Comparison of ENCODE assay signal across 13 mouse cellular contexts in genomic region chr15:97762733-97763132, GRCm38 (mm10). TPM values are rescaled to one million over a fixed set of nuclear protein-coding genes. Genes with fewer than 3 reads are reported as not detected.
DNase-seq lines count a peak whose midpoint lies in the region; ATAC-seq and TF ChIP-seq lines count a peak whose summit lies in the region.
"Had no signal": no experiment of that assay in that cellular context is flagged by ENCODE, and none has a peak within 500 bp of the region (broad histone marks: within the 10 kb centered on the region; RNA-seq: fewer than 3 reads in every experiment).

No protein-coding gene starts in this region.

- H3K4me3 ChIP-seq in gastrocnemius, adult 2 months, result peak overlapping the region; percentile 82
- H3K4me3 ChIP-seq in heart, adult 2 months, result peak overlapping the region; percentile 39; the same call in 1 of the 2 replicates
- no peak overlapping the region for H3K4me3 ChIP-seq in kidney, postnatal 0 days (replicated peaks; ENCODE audit: low read depth, low read length)
- H3K4me3 ChIP-seq: embryonic facial prominence, embryonic 12.5 days; hindbrain, embryonic 12.5 days; limb, embryonic 13.5 days had no signal

- intact Hi-C loops in gastrocnemius, adult 2 months (cut with DNase I), result loop anchor here (2.0 kb wide), 1 partner anchor 42 kb away; no protein-coding TSS in a partner anchor
- intact Hi-C loops in heart, adult 2 months (cut with DNase I), result no loop called here

- H3K9ac ChIP-seq in heart, adult 2 months (ENCODE audit: low read depth, low read length), result peak overlapping the region; percentile 44
- 0 out of 2 replicates have a peak overlapping the region, but pooled peaks have one; percentile 6 for H3K9ac ChIP-seq in kidney, postnatal 0 days (ENCODE audit: low read depth, low read length)
- H3K9ac ChIP-seq: embryonic facial prominence, embryonic 12.5 days; hindbrain, embryonic 12.5 days; limb, embryonic 13.5 days had no signal

- H3K27me3 ChIP-seq in heart, adult 2 months (ENCODE audit: control insufficient read depth, insufficient read depth, low read length), result no peaks in the 10 kb centered on the region
- no peaks in the 10 kb centered on the region for H3K27me3 ChIP-seq in kidney, postnatal 0 days (ENCODE audit: insufficient read depth, low read length)

- peak overlapping the region; percentile 90 for H3K27ac ChIP-seq in gastrocnemius, adult 2 months
- H3K27ac ChIP-seq in heart, adult 2 months, result peak overlapping the region; percentile 66
- peak overlapping the region; percentile 36; the same call in 1 of the 2 replicates for H3K27ac ChIP-seq in kidney, postnatal 0 days
- H3K27ac ChIP-seq: embryonic facial prominence, embryonic 12.5 days; hindbrain, embryonic 12.5 days; limb, embryonic 13.5 days had no signal

- TF ChIP-seq EP300 in heart, adult 2 months (IDR thresholded peaks at IDR 0.05; ENCODE audit: insufficient read depth, low read depth, low read length), result peak; percentile 94

- no peaks in the 10 kb centered on the region for H3K36me3 ChIP-seq in heart, adult 2 months (ENCODE audit: control insufficient read depth, insufficient read depth, low read length)
- H3K36me3 ChIP-seq in kidney, postnatal 0 days (ENCODE audit: insufficient read depth, low read length), result peaks cover 20% of the 10 kb centered on the region; the same call in 1 of the 2 replicates
- H3K36me3 ChIP-seq: embryonic facial prominence, embryonic 12.5 days; hindbrain, embryonic 12.5 days had no signal

- TF ChIP-seq CTCF in gastrocnemius, adult 2 months (IDR thresholded peaks at IDR 0.05), result no peak
- no peak for TF ChIP-seq CTCF in heart, adult 2 months (IDR thresholded peaks at IDR 0.05)
- no peak for TF ChIP-seq CTCF in kidney, postnatal 0 days (IDR thresholded peaks at IDR 0.05; ENCODE audit: low read depth)

- WGBS in heart, adult 2 months, result 43% methylated on average over 9 of the region's 9 CpGs
- WGBS in kidney, postnatal 0 days, result 46% methylated on average over 9 of the region's 9 CpGs

- peaks cover 15% of the 10 kb centered on the region for H3K4me1 ChIP-seq in heart, adult 2 months (ENCODE audit: control insufficient read depth, insufficient read depth, low read length)
- peaks cover 24% of the 10 kb centered on the region for H3K4me1 ChIP-seq in kidney, postnatal 0 days (replicated peaks; ENCODE audit: insufficient read depth, low read length)

- peak overlapping the region; percentile 28; the same call in 1 of the 2 replicates for H3K4me2 ChIP-seq in kidney, postnatal 0 days (ENCODE audit: low read length)
- H3K4me2 ChIP-seq: embryonic facial prominence, embryonic 12.5 days; hindbrain, embryonic 12.5 days; limb, embryonic 13.5 days had no signal

- 0 out of 2 replicates have a peak, but pooled peaks cover 2% of the 10 kb centered on the region for H3K79me2 ChIP-seq in heart, adult 2 months (replicated peaks; ENCODE audit: control insufficient read depth, insufficient read depth, low read length)

- DNase-seq in gastrocnemius, adult 2 months, result peak; percentile 70
- no peak for DNase-seq in gastrocnemius, postnatal 4 days (ENCODE audit: low spot score in 2 of 2)
- peak; percentile 73 to 81 for DNase-seq in heart, adult 2 months
- DNase-seq in kidney, postnatal 0 days (ENCODE audit: low spot score), result no peak
- DNase-seq in skeletal muscle tissue, adult 2 months (ENCODE audit: low read depth, low spot score), result peak; percentile 54
- no peak for DNase-seq in urinary bladder, postnatal 4 days (ENCODE audit: low spot score in 2 of 2)
- no peak for DNase-seq in retina, postnatal 1 day
- DNase-seq in left cerebral cortex, adult 18-20 months (ENCODE audit: low spot score in 2 of 2), result no peak
- DNase-seq: cerebellum, adult 8-10 months; thymus, postnatal 4 days had no signal

- no peaks in the 10 kb centered on the region for H3K9me3 ChIP-seq in kidney, postnatal 0 days (replicated peaks; ENCODE audit: low read length)
- H3K9me3 ChIP-seq: embryonic facial prominence, embryonic 12.5 days; hindbrain, embryonic 12.5 days; limb, embryonic 13.5 days had no signal

- TF ChIP-seq POLR2A in heart, adult 2 months (IDR thresholded peaks at IDR 0.05; ENCODE audit: insufficient read depth, low read depth, low read length), result peak; percentile 58

- no peak for ATAC-seq in kidney, postnatal 0 days (replicated peaks; ENCODE audit: low FRiP score, low read depth)

RNA-seq across cellular contexts. Expression of gene Rapgef3, which starts 5.0 kb away (rescaled TPM):
- 10 to 100 TPM in 1 of 2 experiments, 1 to 10 TPM in 1; 9.8 to 13.6 TPM for total RNA-seq in gastrocnemius, adult 2 months (2021)
- total RNA-seq in gastrocnemius, postnatal 4 days (2021), result 10 to 100 TPM in 1 of 2 experiments, 1 to 10 TPM in 1; 9.4 to 11.0 TPM
- 10 to 100 TPM; 21.5 to 27.9 TPM for total RNA-seq in heart, adult 2 months (2021)
- polyA plus RNA-seq in heart, adult 2 months (2012; rRNA removed), result 44.4 and 57.0 TPM in 2 replicates
- polyA plus RNA-seq in kidney, postnatal 0 days (2015; fragmentation: Nextera tagmentation; extraction: Ambion mirVana), result 27.5 and 29.2 TPM in 2 replicates
- total RNA-seq in left cerebral cortex, adult 18-20 months (2021), result 10 to 100 TPM; 42.6 to 44.7 TPM

RNA-seq across cellular contexts. Expression of gene Slc48a1, which starts 15.6 kb away (rescaled TPM):
- total RNA-seq in gastrocnemius, adult 2 months (2021), result 10 to 100 TPM; 44.5 to 47.1 TPM
- total RNA-seq in gastrocnemius, postnatal 4 days (2021), result 10 to 100 TPM; 32.6 to 35.4 TPM
- 10 to 100 TPM; 72.7 to 73.0 TPM for total RNA-seq in heart, adult 2 months (2021)
- 82.8 and 85.3 TPM in 2 replicates for polyA plus RNA-seq in heart, adult 2 months (2012; rRNA removed)
- polyA plus RNA-seq in kidney, postnatal 0 days (2015; fragmentation: Nextera tagmentation; extraction: Ambion mirVana), result 86.9 and 108 TPM in 2 replicates
- total RNA-seq in left cerebral cortex, adult 18-20 months (2021), result 100 to 1,000 TPM; 154 to 168 TPM

RNA-seq across cellular contexts. Expression of gene Endou, which starts 31.6 kb away (rescaled TPM):
- under 1 TPM; 0.13 to 0.22 TPM for total RNA-seq in gastrocnemius, adult 2 months (2021)
- under 1 TPM; 0.74 to 0.86 TPM for total RNA-seq in gastrocnemius, postnatal 4 days (2021)
- 1 to 10 TPM; 1.1 to 1.2 TPM for total RNA-seq in heart, adult 2 months (2021)
- 2.4 TPM in 2 replicates for polyA plus RNA-seq in heart, adult 2 months (2012; rRNA removed)
- polyA plus RNA-seq in kidney, postnatal 0 days (2015; fragmentation: Nextera tagmentation; extraction: Ambion mirVana), result 1.5 and 2.2 TPM in 2 replicates
- total RNA-seq in left cerebral cortex, adult 18-20 months (2021), result 1 to 10 TPM; 5.2 to 5.4 TPM

RNA-seq across cellular contexts. Expression of gene Rpap3, which starts 57.1 kb away (rescaled TPM):
- 10 to 100 TPM; 11.4 to 13.3 TPM for total RNA-seq in gastrocnemius, adult 2 months (2021)
- 10 to 100 TPM; 15.2 to 15.7 TPM for total RNA-seq in gastrocnemius, postnatal 4 days (2021)
- 10 to 100 TPM; 12.7 to 14.2 TPM for total RNA-seq in heart, adult 2 months (2021)
- polyA plus RNA-seq in heart, adult 2 months (2012; rRNA removed), result 4.4 and 7.4 TPM in 2 replicates
- polyA plus RNA-seq in kidney, postnatal 0 days (2015; fragmentation: Nextera tagmentation; extraction: Ambion mirVana), result 36.3 and 37.2 TPM in 2 replicates
- total RNA-seq in left cerebral cortex, adult 18-20 months (2021), result 10 to 100 TPM; 29.2 to 29.7 TPM

Comparison
In these comparisons a context has a peak if more than half of its experiments do, and no peak if none do; other contexts are left out.
1. DNase-seq: peak in gastrocnemius, adult 2 months (single experiment), heart, adult 2 months (2 of 2) and skeletal muscle tissue, adult 2 months (single experiment); none in gastrocnemius, postnatal 4 days (0 of 2), kidney, postnatal 0 days (single experiment), urinary bladder, postnatal 4 days (0 of 2), retina, postnatal 1 day (single experiment) and left cerebral cortex, adult 18-20 months (0 of 2).
2. H3K27ac ChIP-seq: peak in every context shown above with its lines; median percentile 90 in gastrocnemius, adult 2 months; 66 in heart, adult 2 months; 36 in kidney, postnatal 0 days.